Mouse (Mus musculus): ENCODE data around the gene Zfp11. TPM values are rescaled to one million over a fixed set of nuclear protein-coding genes. Genes with fewer than 3 reads are reported as not detected.
"Not testable (repeated sequence)": the region's sequence is repeated elsewhere in the genome, so short reads cannot be mapped to it uniquely, and the experiment has no call there.

Zfp11 gene
- polyA plus RNA-seq, 1 experiment from 2014 or later = 6.3 TPM

DNA sequence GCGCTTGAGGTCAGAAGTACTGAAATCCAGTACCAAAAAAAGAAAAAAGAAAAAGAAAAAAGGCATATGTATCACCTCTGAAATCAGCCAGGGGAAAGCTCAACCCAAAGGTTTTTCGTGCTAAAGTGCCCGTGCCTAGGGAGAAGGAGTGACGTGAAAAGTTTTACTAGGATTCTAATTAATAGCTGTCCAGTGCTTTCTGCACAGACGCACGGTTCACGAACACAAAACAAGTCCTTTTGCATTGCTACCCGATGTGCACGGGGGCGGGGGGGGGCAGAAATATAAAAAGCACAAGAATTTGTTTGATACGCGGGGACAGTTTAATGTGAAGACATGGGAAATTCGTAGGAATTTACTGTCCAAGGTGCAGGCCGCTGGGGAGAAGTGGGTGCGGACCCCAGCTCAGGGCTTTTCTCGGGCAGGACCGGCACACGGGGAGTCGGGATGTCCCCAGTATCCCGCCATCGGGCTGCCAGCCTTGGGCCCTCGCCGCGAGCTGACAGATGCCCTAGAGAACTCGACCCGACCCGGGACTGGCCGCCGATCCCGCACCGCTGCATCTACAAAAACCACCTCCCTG, 355 bp downstream of the Zfp11 start:
- Histone ChIP-seq H3K4me3 (ENCODE audit: low read length) (peak overlapping the region; percentile 85), H3K9me3 (ENCODE audit: low read length) (peaks cover 8% of the 10 kb centered on the region), H3K27me3 (ENCODE audit: insufficient read depth, low read length) (no peaks in the 10 kb centered on the region), H3K36me3 (ENCODE audit: insufficient read depth, low read length) (no peaks in the 10 kb centered on the region), H3K4me2 (replicated peaks; ENCODE audit: low read depth, low read length) (peak overlapping the region; percentile 60), H3K4me1 (ENCODE audit: insufficient read depth, low read length) (peaks cover 11% of the 10 kb centered on the region), H3K9ac (replicated peaks; ENCODE audit: low read length) (peak overlapping the region; percentile 89), H3K27ac (ENCODE audit: low read length) (peak overlapping the region; percentile 26; the same call in 1 of the 2 replicates)
- no peak; the same call in 1 of the 2 replicates for ATAC-seq (ENCODE audit: low FRiP score, low TSS enrichment)
- WGBS = under 1% methylated on average over 31 of the region's 31 CpGs

DNA sequence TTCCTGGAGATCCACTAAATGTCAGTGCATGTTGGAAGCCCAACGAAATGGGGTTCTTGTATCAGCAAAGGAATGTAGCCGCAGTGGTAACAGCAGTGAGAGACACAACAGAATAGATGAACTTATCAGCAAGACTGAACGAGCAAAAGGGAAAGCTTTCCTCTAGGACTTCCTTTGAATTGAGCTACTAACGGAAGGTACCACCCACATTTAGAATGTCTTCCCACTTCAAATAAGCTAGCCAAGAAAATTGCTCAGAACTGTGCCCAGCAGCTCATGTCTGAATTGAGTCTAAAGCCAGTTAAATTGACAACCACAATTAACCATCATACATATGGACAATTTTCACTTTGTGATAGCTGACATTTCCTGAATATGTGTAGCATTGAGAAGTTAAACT, 2.0 kb downstream of the Zfp11 start:
- no peak for ATAC-seq (ENCODE audit: low FRiP score, low TSS enrichment)
- WGBS = 90% methylated on average over 4 of the region's 4 CpGs

DNA sequence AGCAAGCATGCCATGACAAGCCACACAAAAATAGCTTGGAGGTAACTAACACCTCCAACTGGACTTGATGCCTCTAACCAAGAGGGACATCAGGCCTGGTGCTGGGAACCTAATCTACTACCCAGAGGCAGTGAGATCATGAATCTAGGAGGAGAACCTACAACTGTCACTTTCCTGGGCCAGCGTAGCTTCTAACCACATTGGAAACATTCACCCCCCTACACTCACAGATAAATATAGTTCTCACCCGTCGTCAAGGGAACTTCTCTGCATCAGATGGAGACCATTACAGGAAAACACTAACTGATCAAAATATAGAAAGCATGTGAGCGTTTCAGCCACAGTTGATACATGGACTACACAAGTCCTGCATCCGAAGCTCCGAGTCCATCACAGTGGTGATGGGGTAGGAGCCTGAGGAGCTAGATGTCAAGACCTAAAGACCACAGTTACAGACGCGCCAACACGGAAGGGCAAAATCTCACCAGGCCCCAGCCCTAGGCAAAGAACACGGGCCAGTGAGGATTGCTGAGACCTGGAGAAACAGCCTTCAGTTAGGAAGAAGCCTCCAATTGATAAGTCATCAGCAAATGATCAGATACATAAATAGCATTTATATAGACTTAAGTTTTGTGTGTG, 3.5 kb downstream of the Zfp11 start:
- H3K9me3 ChIP-seq (ENCODE audit: low read length) = no peaks in the 10 kb centered on the region
- H3K27ac ChIP-seq (ENCODE audit: low read length) = no peak overlapping the region
- no peak for ATAC-seq (ENCODE audit: low FRiP score, low TSS enrichment)
- H3K4me3 ChIP-seq (ENCODE audit: low read length) = no peak overlapping the region
- H3K36me3 ChIP-seq (ENCODE audit: insufficient read depth, low read length) = no peaks in the 10 kb centered on the region
- H3K4me2 ChIP-seq (replicated peaks; ENCODE audit: low read depth, low read length) = no peak overlapping the region
- H3K4me1 ChIP-seq (ENCODE audit: insufficient read depth, low read length) = peaks cover 11% of the 10 kb centered on the region
- WGBS = 93% methylated on average over 10 of the region's 10 CpGs
- H3K27me3 ChIP-seq (ENCODE audit: insufficient read depth, low read length) = no peaks in the 10 kb centered on the region
- H3K9ac ChIP-seq (replicated peaks; ENCODE audit: low read length) = no peak overlapping the region

More for the DNA sequence above, 2.0 kb downstream of the Zfp11 start:
- Histone ChIP-seq H3K9ac (replicated peaks; ENCODE audit: low read length) (no peak overlapping the region), H3K4me3 (ENCODE audit: low read length) (no peak overlapping the region), H3K4me1 (ENCODE audit: insufficient read depth, low read length) (peaks cover 11% of the 10 kb centered on the region), H3K27me3 (ENCODE audit: insufficient read depth, low read length) (no peaks in the 10 kb centered on the region), H3K27ac (ENCODE audit: low read length) (no peak overlapping the region), H3K4me2 (replicated peaks; ENCODE audit: low read depth, low read length) (no peak overlapping the region), H3K9me3 (ENCODE audit: low read length) (no peaks in the 10 kb centered on the region), H3K36me3 (ENCODE audit: insufficient read depth, low read length) (no peaks in the 10 kb centered on the region)

DNA sequence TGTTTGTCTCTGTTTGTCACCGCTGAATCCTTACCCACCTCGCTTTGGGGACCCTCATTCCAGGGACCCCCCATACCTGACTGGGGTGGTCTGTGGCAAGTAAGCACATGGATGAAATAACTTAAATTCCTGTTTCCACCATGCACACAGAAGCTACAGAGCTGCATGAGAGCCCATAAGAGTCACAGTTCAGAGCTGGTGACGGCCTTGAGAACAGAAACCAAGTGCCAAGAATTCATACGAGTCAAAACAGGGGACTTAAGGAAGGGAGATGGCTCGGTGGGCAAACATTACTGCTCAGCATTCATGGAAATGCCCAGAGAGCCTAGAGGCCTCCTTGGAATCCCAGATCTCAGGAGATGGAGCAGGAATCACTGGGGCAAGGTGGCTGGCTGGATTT, 5.8 kb downstream of the Zfp11 start:
- H3K9me3 ChIP-seq (ENCODE audit: low read length) = no peaks in the 10 kb centered on the region
- no peaks in the 10 kb centered on the region for H3K27me3 ChIP-seq (ENCODE audit: insufficient read depth, low read length)
- no peak overlapping the region for H3K4me2 ChIP-seq (replicated peaks; ENCODE audit: low read depth, low read length)
- ATAC-seq (ENCODE audit: low FRiP score, low TSS enrichment) = no peak
- H3K4me3 ChIP-seq (ENCODE audit: low read length) = no peak overlapping the region
- peaks cover 9% of the 10 kb centered on the region for H3K4me1 ChIP-seq (ENCODE audit: insufficient read depth, low read length)
- peaks cover 6% of the 10 kb centered on the region; the same call in 1 of the 2 replicates for H3K36me3 ChIP-seq (ENCODE audit: insufficient read depth, low read length)
- no peak overlapping the region for H3K9ac ChIP-seq (replicated peaks; ENCODE audit: low read length)
- WGBS = 90% methylated on average over 5 of the region's 5 CpGs
- H3K27ac ChIP-seq (ENCODE audit: low read length) = no peak overlapping the region

DNA sequence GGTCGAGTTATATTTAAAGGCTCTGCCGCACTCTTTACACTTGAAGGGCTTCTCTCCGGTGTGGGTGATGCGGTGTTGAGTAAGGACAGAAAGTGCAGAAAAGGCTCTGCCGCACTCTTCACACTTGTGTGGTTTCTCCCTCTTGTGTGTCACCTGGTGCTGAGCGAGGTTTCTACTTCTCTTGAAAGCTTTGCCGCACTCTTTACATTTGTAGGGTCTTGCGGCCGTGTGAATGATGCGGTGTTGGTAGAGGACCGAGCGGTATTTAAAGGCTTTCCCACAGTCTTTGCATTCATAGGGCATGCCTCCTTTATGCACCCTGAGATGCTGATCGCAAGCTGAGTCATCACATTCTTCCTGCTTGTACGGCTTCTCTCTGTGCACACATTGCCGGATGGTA, 12.0 kb downstream of the Zfp11 start:
- ATAC-seq (ENCODE audit: low FRiP score, low TSS enrichment) = no peak
- H3K27me3 ChIP-seq (ENCODE audit: insufficient read depth, low read length) = no peaks in the 10 kb centered on the region
- no peaks in the 10 kb centered on the region for H3K9me3 ChIP-seq (ENCODE audit: low read length)
- no peak overlapping the region for H3K4me3 ChIP-seq (ENCODE audit: low read length)
- no peaks in the 10 kb centered on the region for H3K4me1 ChIP-seq (ENCODE audit: insufficient read depth, low read length)
- H3K36me3 ChIP-seq (ENCODE audit: insufficient read depth, low read length) = peaks cover 35% of the 10 kb centered on the region
- no peak overlapping the region for H3K27ac ChIP-seq (ENCODE audit: low read length)
- WGBS = 92% methylated on average over 15 of the region's 15 CpGs
- H3K9ac ChIP-seq (replicated peaks; ENCODE audit: low read length) = no peak overlapping the region
- H3K4me2 ChIP-seq (replicated peaks; ENCODE audit: low read depth, low read length) = no peak overlapping the region

DNA sequence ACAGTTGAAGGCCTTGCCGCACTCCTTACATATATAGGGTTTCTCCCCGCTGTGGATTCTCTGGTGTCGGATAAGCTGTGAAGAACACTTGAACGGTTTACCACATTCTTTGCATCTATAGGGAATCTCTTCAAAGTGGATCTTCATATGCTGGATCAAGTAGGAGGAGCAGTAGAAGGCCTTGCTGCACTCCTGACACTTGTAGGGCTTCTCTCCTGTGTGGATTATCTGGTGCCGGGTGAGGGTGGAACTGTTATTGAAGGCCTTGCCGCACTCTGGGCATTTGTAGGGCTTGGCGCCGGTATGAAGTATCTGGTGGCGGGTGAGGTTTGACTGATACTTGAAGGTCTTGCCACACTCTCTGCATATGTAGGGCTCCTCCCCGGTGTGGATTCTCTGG, 12.9 kb downstream of the Zfp11 start:
- H3K4me1 ChIP-seq (ENCODE audit: insufficient read depth, low read length) = no peaks in the 10 kb centered on the region
- no peaks in the 10 kb centered on the region for H3K27me3 ChIP-seq (ENCODE audit: insufficient read depth, low read length)
- H3K36me3 ChIP-seq (ENCODE audit: insufficient read depth, low read length) = peaks cover 35% of the 10 kb centered on the region
- no peak overlapping the region for H3K4me3 ChIP-seq (ENCODE audit: low read length)
- ATAC-seq (ENCODE audit: low FRiP score, low TSS enrichment) = no peak
- H3K9ac ChIP-seq (replicated peaks; ENCODE audit: low read length) = no peak overlapping the region
- no peaks in the 10 kb centered on the region for H3K9me3 ChIP-seq (ENCODE audit: low read length)
- no peak overlapping the region for H3K4me2 ChIP-seq (replicated peaks; ENCODE audit: low read depth, low read length)
- 98% methylated on average over 10 of the region's 10 CpGs for WGBS
- no peak overlapping the region for H3K27ac ChIP-seq (ENCODE audit: low read length)

DNA sequence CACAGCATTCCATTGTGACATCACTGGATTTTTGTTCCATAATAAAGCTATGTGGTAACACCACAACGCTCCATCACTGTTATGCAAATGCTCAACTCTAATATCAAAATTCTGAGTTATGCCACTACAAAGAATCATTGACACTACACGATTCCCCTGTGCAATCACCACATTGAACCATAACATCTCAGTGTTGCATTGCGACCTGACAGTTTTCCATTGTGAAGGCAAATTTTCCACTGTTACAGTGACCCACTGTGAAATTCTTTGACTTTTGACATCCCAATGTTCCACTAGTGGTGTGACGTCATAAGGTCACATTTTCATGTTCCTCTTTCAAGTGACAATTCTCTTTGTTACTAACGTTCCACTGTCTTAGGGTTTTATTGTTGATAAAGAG, 19.0 kb downstream of the Zfp11 start:
- Histone ChIP-seq H3K27me3 (ENCODE audit: insufficient read depth, low read length) (no peaks in the 10 kb centered on the region), H3K9me3 (ENCODE audit: low read length) (no peaks in the 10 kb centered on the region), H3K4me1 (ENCODE audit: insufficient read depth, low read length) (no peaks in the 10 kb centered on the region), H3K4me2 (replicated peaks; ENCODE audit: low read depth, low read length) (no peak overlapping the region), H3K27ac (ENCODE audit: low read length) (no peak overlapping the region), H3K36me3 (ENCODE audit: insufficient read depth, low read length) (peaks cover 6% of the 10 kb centered on the region; the same call in 1 of the 2 replicates), H3K9ac (replicated peaks; ENCODE audit: low read length) (no peak overlapping the region), H3K4me3 (ENCODE audit: low read length) (no peak overlapping the region)
- no peak for ATAC-seq (ENCODE audit: low FRiP score, low TSS enrichment)
- WGBS = 92% methylated on average over 5 of the region's 5 CpGs

DNA sequence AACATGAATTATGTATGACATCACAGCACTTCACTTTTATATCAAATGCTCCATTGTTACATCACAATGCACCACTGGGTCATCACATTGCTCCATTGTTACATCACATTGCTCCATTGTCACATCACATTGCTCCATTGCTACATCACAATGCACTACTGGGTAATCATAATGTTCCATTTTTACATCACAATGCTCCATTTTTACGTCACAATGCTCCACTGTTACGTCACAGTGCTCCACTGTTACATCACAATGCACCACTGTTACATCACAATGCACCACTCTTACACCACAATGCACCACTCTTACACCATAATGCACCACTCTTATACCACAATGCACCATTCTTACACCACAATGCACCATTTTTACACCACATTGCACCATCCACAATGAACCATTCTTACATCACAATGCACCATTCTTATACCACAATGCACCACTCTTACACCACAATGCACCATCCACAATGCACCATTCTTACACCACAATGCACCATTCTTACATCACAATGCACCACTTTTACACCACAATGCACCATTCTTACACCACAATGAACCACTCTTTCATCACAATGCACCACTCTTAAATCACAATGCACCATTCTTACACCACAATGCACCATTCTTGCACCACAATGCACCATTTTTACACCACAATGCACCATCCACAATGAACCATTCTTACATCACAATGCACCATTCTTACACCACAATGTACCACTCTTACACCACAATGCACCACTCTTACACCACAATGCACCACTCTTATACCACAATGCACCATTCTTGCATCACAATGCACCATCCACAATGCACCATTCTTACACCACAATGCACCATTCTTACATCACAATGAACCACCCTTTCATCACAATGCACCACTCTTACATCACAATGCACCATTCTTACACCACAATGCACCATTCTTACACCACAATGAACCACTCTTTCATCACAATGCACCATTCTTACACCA, 37.3 kb downstream of the Zfp11 start:
- not testable (repeated sequence) for H3K9ac ChIP-seq (replicated peaks; ENCODE audit: low read length); ATAC-seq (ENCODE audit: low FRiP score, low TSS enrichment); H3K27me3 ChIP-seq (ENCODE audit: insufficient read depth, low read length); H3K4me3 ChIP-seq (ENCODE audit: low read length); H3K4me2 ChIP-seq (replicated peaks; ENCODE audit: low read depth, low read length); H3K4me1 ChIP-seq (ENCODE audit: insufficient read depth, low read length); H3K9me3 ChIP-seq (ENCODE audit: low read length); H3K27ac ChIP-seq (ENCODE audit: low read length); H3K36me3 ChIP-seq (ENCODE audit: insufficient read depth, low read length)
- whole genome bisulfite sequencing = 79% methylated on average over 2 of the region's 2 CpGs

DNA sequence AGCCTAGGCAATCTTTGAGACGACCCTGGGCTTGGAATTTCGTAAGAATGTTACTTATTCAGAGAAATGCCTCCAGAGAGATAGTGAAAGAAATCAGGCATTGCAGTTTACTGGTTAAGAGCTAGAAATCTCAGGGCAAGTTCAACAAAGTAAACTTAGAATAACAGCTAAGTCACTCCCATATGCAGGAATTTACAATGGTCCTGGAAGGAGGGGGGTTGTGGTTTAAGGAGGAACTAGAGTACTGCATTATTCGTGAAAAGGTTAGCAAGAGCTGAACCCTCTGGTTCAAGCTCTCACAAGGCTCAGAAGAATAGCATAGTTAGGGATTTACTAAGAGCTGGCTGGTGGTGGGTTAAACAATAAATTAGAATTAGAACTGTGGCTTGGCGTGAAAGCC, 43.3 kb downstream of the Zfp11 start:
- H3K27me3 ChIP-seq (ENCODE audit: insufficient read depth, low read length); ATAC-seq (ENCODE audit: low FRiP score, low TSS enrichment); H3K4me1 ChIP-seq (ENCODE audit: insufficient read depth, low read length); H3K27ac ChIP-seq (ENCODE audit: low read length); H3K4me2 ChIP-seq (replicated peaks; ENCODE audit: low read depth, low read length); H3K36me3 ChIP-seq (ENCODE audit: insufficient read depth, low read length); H3K9ac ChIP-seq (replicated peaks; ENCODE audit: low read length); H3K4me3 ChIP-seq (ENCODE audit: low read length); H3K9me3 ChIP-seq (ENCODE audit: low read length): not testable (repeated sequence)
- 63% methylated on average over 4 of the region's 4 CpGs for WGBS
